Mouse (Mus musculus): ENCODE measurements around the gene Dcaf4.

The Dcaf4 gene

DNA sequence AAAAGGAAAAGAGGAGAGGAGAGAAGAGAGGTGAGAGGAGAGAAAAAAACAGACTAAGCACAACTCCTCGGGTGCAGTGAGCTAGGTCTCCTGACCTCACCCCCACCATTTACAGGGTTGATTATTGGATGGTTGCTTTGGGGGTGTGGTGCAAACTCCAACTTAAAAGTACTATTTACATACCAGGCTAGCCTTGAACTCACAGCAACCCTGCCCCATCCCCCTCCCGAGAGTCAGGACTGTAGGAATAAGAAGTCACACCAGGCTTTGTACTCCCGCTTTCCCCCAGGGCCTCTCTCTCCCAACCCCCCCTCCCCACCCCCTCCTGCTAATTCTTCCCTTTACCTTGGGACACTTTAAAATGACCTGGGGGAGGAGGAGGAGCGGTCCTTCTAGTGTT lies 23.9 kb upstream of the Dcaf4 start:
- no peak for DNase-seq (ENCODE audit: low read depth)

DNA sequence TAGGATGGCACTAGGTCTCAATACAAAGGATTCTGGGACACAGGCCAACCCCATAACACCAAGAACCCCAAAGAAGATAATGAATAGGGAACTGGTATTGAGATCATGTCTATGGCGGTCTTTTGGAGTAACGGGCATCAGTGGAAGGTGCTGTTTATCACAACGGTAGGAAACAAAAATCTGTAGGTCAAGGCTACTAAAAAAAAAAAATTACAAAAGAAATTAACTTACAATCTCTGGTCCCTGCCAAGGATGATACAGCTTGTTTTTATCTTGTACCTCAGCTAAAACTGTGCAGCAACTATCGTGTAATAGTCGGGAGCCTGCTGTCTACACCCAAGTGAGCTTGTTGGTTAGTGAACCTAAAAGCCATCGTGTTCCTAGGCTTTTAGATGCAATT lies 23.5 kb upstream of the Dcaf4 start:
- DNase-seq (ENCODE audit: low read depth) = no peak

DNA sequence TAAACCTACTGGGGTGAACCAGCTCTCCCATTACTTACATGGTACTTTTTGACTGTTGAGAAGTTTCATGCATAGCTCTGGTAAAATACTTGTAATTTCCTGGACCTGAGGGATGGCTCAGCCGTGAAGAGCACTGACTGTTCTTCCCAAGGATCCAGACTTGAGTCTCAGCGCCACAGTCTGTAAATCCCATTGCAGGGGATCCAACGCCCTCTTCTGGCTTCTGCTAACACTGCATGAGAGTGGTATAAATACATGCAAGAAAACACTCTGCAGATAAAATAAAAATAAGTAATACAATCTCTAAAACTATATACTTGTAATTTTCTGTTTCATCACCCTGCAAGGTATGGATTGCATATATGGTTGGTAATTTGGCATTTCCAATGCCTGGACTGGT lies 22.3 kb upstream of the Dcaf4 start:
- DNase-seq (ENCODE audit: low read depth) = no peak

DNA sequence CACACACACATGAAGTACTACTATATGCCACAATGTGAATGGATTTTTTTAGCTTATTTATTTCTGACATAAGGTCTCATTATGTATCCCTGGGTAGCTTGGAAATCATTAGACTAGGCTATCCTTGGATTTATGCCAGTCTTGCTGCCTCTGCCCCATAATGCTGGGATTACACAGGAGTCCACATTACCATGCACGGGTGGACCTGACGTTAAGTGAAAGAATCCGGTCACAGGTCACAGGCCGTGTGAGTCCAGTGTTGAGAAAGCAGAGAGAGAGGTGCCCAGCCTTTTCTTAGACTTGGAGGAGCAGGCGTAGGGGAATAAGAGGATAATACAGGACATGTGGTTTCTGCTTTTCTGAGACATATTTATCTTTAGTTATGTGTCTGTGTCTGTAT lies 21.0 kb upstream of the Dcaf4 start:
- no peak for DNase-seq (ENCODE audit: low read depth)

DNA sequence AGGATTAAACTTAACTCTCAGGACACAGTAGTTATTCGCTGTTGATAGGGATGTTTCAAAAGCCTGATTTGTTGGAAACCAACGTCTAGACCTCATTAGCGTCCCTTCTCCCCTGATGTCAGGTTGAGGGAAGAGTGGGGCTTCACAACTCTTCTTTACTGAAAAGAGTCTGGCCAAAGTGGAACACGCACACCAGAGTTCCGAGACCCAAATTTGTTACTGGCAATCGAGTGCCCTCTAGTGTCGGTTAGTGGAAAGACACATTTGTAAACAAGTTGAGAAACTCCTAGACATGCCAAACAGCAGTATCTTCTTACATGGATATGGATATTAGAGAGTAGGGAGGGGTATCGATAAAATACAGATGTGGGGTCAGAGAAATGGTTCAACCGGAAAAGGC lies 18.1 kb upstream of the Dcaf4 start:
- peak; percentile 89 for DNase-seq (ENCODE audit: low read depth)

DNA sequence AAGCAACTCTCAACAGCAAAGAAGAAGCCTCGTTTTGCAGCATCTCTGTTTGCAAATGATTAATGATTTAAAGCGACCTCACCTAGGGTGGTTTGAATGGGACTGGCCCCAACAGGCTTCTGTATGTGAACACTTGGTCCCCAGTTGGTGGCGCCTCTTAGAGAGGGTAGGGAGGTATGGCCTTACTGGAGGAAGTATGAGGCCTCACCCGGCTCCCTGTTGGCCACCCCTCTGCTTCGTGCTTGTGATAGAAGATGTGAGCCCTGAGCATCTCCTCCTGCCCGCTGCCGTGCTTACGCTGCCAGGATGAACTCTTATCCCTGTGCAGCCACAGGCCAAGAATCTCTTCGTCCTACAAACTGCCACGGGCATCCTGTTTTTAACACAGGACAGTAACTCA lies 13.7 kb upstream of the Dcaf4 start:
- DNase-seq (ENCODE audit: low read depth) = no peak

DNA sequence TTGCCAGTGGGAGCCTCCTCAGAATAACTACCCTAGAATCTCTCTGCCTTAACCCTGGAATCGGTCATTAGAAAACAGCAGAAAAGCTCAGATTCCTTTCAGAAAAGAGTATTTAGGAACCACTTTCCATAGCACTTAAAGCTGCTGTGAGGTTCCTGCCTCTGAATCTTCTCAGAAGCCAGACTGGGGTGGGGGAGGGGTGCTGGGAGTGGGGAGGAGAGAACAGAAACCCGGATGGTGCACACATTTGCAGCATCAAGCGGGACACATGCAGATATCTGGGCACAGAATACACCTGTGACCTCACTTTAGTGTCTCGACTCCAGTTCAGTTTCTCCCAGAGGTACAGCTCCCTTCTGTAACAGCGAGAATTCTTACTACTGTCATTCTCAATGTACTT lies 9.7 kb upstream of the Dcaf4 start:
- DNase-seq (ENCODE audit: low read depth) = no peak

DNA sequence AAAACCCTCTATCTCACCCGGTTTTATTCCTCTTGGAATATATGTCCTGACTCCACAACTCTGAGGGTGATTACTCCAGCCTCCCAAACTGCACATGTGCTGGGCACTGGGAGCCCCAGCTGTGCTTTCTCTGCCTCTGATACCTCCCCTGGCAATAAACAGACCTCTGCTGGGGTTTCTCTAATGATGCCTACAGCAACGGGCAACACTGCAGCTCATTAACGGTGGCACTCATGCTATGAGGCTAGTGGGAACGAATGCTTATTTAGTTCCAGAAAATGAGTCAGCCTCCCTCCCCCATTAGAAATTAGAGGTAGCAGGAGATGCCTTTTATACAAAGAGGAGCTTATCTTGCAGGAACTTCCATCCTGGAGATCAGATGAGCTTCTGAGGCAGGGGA lies 7.5 kb upstream of the Dcaf4 start:
- no peak for DNase-seq (ENCODE audit: low read depth)

DNA sequence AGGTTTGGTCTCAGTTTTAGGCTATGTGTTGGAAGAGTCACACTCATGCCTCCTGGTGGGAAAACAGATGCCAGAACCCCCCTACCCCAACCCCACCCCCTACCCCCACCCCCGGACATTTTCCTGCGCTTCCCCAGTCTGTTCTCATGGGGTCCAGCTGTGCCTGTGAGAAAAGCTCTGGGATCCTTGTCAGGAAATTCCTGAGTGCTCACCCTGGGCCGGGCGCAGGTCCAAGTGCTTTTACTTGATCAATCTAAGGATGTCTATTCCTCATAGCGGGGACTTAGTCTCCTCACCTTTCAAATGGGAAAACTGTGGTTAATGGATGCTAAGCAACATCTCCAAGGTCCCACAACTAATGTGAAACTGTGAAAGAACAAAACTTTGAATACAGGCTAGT lies 7.1 kb upstream of the Dcaf4 start:
- DNase-seq (ENCODE audit: low read depth) = peak; percentile 64

DNA sequence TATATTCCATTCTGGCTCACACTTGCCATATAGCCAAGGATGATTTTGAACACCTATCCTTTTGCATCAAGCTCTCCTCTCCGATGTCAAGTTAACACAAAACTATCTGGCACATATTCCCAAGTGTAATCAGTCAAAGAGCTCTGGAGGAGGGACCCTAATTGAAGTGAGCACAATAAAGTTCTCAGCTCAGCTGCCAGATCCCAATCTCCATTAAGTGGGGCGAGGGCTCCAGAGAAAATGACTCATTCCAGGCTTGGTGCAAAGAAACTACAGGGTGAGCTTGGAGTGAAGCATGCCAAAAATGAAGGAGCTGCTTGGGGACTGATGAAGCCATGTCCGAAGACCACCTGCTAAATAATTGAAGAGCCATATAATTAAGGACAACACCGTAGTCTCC lies 6.0 kb upstream of the Dcaf4 start:
- no peak for DNase-seq (ENCODE audit: low read depth)

DNA sequence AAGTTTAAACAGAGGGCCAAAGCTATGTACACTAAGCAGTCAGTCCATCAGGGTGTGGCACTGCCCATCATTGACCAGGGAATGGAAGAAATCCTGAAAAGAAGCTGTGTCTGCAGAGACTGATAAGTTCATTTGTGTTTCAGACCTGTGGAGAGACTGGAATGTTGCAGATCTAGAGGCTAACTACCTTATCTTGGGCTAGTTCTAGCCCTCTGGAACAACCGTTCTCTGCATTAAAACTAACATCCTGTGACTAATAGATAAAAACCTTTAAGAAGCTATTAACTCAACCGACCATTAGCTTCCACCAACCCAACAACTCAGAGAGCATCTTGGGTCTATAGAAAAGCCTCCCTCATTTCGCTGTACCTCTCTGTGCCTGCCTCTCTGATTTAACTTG lies 2.7 kb upstream of the Dcaf4 start:
- DNase-seq (ENCODE audit: low read depth) = no peak

DNA sequence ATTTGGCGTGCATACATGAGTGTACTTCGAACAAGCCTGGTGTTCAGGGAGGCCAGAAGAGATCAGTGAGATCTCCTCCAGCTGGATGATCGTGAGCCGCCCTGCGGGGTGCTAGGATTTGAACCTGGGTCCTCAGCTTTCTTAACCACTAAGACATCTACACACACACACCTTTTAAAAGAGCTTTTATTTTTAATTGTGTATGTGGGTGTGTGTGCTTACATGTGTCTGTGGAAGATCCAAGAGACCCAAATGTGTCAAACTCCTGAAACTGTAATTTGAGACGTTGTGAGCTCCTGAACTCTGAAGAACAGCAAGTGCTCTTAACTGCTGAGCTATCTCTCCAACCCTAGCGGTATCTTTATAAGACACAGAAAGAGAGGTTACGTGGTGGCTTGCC lies 817 bp downstream of the Dcaf4 start:
- no peak for DNase-seq (ENCODE audit: low read depth)

DNA sequence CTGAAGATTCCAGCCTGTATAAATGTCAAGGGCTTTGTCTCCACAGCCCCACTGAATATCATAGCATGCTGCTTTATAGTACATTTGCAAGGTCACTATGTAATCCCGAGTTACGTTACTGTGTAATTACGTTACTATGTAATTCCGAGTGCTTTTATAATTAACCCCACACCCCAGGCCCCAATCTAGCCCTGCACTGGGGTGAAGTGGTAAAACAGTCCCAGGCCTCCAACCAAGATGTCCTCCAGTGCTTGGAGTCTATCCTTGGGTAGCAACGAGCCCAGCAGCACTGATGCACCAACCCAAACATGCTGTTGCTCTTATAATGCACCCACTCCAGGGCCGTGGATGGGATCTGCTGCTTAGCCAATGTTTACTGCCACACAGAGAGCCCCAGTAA lies 2.8 kb downstream of the Dcaf4 start:
- DNase-seq (ENCODE audit: low read depth) = no peak

DNA sequence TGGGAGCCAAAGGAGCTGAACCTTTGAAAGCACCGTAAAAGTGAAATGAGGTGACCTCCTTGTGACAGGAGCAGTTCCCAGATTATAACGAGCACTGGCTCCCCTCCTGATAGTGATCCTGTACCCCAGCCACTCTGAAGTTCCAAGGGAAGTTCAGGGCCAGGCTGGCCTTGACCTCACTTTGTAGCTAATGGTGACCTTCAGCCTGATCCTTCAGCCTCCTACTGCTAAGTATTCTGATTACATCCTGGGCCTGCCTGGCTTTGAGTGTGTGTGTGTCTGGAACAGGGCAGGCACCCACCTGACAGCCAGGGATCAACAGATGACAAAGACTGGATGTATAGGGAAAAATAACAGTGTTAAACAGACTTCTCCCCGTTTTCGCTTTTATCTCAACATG lies 3.6 kb downstream of the Dcaf4 start:
- DNase-seq (ENCODE audit: low read depth) = no peak

DNA sequence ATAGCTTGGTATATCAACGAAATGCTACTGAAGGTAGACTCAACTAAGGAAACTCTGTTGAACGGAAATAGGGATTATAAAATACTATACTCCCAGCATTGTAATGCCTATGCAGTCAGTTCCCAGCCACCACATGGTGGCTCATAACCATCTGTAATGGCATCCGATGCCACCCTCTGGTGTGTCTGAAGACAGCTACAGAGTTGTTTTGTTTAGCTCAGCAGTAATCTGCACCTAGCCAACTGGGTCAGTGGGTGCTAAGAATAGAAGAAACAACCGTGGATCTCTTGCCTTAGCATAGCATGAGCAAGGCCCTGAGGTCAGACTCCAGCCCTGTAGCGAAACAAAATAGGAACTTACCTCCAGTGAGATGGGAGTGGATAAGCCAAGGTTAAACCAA lies 4.1 kb downstream of the Dcaf4 start:
- DNase-seq (ENCODE audit: low read depth) = no peak

DNA sequence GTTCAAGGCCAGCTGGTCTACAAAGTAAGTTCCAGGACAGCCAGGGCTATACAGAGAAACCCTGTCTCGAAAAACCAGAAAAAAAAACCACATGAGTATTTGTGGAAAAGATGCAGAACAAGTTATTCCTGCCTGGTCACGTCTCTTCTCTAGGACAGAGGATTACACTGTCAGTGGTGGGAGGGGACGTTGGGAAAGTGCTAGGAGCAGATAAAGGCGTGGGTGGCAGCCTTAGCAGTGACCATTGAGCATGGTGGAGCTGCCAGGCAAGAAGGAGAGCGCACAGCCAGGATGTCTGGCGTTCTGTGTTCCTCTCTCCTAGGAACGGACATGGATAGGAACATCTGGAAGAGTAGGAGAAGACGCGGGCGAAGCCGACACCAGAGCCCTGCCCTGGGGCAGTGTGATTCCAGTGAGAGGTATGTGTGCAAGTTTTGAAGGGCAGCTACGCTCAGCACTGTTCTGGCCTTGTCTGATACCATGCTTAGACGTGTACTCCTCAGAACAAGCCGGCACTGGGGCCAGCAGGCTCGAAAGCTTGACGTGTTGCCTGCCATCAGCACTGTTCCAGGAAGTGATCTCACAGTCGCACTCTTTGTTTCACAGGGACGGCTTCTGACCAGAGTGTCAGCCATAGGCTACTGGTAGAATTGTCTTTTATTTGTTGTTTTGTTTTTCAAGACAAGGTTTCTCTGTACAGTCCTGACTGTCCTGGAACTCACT lies 5.7 kb downstream of the Dcaf4 start:
- DNase-seq (ENCODE audit: low read depth) = no peak

DNA sequence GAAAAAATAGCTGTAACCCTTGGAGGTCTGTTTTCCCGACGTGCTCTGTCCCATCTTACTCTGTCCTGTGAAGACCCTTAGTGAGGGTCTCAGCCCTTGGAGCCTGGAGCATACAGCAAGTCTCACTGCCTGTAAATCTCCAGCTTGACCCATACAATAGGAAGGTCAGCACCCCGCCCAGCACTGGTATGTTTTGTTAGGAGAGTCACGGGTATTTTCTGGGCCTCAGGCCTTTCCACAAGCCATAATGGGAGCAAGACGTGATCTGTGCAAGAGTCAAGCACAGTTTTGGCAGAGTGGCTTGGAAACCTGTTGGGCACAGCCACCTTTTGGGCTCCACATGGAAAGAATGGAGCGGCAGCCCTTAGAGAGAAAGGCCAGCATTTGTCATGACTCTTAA lies 7.5 kb downstream of the Dcaf4 start:
- DNase-seq (ENCODE audit: low read depth) = peak; percentile 61

DNA sequence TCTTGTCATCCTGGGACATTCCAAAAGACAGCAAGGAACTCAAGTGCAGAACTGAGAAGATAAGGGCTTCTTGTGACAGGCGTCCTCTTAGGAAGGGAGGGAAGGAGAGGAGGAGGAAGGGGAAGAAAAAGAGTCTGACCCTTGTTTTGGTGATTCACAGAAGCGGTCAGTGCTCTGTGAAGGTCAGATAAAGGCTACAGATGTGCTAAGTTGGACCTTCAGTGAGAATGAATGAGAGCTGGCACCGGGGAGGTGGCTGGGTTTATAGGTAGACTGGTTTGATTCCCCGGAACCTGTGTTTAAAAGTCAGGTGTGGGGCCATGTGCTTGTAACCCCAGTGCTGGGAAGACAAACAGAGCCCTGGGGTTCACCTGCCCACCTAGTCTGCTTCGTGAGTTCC lies 8.4 kb downstream of the Dcaf4 start:
- DNase-seq (ENCODE audit: low read depth) = no peak

DNA sequence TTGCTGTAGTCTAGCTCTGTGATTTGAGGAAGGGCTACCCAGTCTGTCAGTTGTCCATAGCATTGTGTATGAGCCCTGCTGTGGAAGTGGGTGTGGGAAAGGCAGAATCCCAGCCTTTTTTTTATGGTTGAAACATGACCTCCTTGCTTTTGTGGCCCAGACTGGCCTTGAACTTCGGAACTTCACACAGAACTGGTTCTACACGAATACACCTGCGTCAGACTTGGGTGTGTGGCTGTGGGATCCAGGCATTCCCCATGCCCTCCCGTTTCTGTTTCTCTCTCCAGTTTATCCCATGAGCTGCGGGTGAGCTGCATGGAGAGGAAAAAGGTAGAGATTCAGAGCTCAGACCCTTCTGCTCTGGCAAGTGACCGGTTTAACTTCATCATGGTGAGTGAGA lies 11.7 kb downstream of the Dcaf4 start:
- no peak for DNase-seq (ENCODE audit: low read depth)

DNA sequence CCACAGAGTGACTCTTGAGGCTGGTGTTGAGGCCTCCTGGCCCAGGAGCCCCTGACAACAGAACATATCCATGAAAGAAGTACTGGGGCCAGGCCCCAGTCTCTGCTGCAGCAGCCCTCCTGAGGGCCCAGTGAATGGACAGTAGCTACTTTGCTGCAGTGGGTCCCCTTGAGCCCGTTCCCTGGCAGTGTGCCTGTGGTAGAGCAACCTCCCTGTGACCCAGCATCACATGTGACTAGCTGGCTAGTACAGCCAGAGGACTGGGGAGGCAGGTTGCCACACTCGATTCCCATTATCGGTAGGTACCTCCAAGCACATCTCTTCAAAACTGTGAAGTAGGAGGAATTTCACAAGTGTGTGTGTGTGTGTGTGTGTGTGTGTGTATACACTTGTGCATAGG lies 12.7 kb downstream of the Dcaf4 start:
- DNase-seq (ENCODE audit: low read depth) = no peak

DNA sequence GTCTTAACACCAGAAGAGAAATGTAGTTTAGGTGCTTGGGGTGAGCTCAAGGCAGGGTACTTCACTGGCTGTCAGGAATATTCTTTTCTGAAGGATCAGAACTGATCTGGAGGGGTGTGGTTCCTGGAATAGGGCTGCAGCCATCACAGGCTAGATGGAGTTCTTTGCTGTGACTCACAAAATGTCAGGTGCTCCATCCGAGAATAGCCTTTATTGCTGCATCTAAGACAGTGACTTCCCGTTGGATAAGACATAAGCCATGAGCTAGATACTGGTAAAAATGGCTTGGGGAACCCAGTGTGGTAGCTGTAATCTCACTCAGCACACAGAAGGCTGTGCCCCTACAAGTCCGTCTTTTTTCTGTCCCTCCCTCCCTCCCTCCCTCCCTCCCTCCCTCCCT lies 13.9 kb downstream of the Dcaf4 start:
- no peak for DNase-seq (ENCODE audit: low read depth)

DNA sequence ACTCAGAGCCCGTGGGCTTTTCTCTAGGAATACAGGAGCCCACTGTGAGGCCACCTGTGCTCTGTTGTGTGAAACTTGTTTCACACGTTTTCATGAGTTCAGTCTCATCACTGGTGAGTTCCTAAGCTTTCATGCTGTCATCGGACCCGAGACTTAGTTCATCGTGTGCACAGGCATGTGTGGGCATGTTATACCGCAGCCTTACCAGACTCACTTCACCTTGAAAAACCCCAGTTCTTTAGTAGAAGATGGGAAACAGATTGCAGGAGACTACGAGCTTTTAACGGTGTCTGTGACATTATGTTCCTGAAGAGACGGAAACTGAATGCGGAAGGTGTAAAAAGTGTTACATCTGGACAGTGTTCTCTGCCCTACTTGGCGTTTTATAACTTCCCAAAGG lies 15.2 kb downstream of the Dcaf4 start:
- no peak for DNase-seq (ENCODE audit: low read depth)

DNA sequence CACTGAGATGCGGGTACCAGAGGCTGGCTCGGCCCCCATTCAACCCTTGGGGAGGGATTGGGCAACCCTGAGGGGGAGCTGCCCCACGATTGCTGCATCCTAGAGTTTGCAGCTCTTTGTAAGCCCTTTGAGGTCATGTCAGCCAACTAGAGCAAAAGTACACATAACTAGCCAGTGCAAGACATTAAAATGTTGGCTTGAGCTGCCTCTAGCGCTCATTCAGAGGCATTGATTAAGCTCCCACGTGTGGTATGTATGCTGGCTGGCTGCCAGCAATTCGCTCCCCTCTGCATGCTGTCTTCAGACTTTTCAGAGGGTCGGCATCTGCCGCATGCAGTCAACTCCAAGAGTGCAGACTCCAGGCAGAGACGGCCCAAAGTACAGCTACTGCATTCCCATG lies 15.8 kb downstream of the Dcaf4 start:
- no peak for DNase-seq (ENCODE audit: low read depth)

DNA sequence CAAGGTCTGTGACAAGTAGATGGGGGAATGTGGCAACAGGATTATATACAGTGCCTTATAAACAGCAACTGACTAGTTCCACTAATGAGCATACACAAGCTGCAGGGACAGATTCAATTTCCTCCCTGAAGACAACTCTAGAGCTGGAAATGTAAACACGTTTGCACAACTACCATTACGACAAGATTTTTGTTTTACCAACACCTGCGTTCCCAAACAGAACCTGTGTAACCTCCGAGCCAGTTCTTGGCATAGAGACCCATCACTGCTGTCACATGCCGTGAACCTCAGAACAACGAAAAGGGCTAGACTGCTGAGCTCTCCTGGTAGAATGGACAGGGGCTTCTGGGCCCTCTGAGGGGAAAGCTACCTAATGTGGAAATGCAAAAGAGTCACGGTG lies 23.7 kb downstream of the Dcaf4 start:
- no peak for DNase-seq (ENCODE audit: low read depth)

DNA sequence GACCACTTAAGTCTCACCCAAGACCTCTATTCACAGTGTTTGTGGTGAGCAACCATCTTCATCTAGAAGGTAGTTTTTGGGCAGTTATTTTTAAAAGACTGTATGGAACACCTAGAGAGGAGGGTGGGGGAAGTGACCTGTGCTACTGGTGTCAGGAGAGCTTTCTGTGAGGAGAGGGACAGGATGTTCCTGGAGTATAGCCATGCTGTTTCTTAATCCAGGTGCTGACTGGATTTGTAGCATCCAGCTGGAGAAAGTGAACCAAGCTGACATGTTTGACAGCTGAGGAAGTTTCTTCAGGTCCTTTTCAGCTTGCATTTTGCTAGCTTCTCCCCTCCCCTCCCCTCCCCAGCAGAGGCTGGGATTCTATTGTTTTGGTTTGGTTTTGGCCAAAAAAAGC lies 24.5 kb downstream of the Dcaf4 start:
- DNase-seq (ENCODE audit: low read depth) = no peak

Measured in NIH3T3 (cell line).